Mouse (Mus musculus) liver, embryonic 14.5 days (tissue): ENCODE data around the gene Zpbp.

Experiments
- CTCF ChIP-seq: IDR thresholded peaks from 2 replicates; pipeline ENCODE4 v1.5.1; 2016; ENCODE audit warnings: antibody characterized with exemption, low read depth, control low read depth
- EP300 ChIP-seq: IDR thresholded peaks from 2 replicates; pipeline ENCODE4 v1.6.1; 2016; ENCODE audit warnings: antibody characterized with exemption, low read depth

- TF ChIP-seq EP300 = no peak
- no peak for TF ChIP-seq CTCF
Measured at GRCm38 (mm10) chr11:11506187-11506586, 44.0 kb upstream of the Zpbp start.
